Mouse (Mus musculus) left cerebral cortex, postnatal 10 days (tissue): ENCODE data around the gene Strip2. TPM values are rescaled to one million over a fixed set of nuclear protein-coding genes. Genes with fewer than 3 reads are reported as not detected.

Source experiments
- DNase-seq, 2 experiments: peaks; one replicate each; pipeline ENCODE4 v3.0.0; 2021 to 2022; ENCODE audit warnings: low spot score in 2 of 2, mixed read lengths in 1 of 2; ENCODE audit errors: extremely low spot score in 1 of 2
- intact Hi-C: fragments of 180-260 bp; cut with DNase I; formaldehyde crosslinking; loops from one replicate; pipeline ENCODE4 v1.15.1; 2025
- total RNA-seq, 2 experiments: library from RNA; stranded (reverse); gene quantifications; 2 replicates each; pipeline ENCODE4 v1.2.3; 2021

Strip2 gene
- 10 to 100 TPM in 1 of 2 experiments, 1 to 10 TPM in 1; 9.6 to 13.1 TPM for total RNA-seq

DNA sequence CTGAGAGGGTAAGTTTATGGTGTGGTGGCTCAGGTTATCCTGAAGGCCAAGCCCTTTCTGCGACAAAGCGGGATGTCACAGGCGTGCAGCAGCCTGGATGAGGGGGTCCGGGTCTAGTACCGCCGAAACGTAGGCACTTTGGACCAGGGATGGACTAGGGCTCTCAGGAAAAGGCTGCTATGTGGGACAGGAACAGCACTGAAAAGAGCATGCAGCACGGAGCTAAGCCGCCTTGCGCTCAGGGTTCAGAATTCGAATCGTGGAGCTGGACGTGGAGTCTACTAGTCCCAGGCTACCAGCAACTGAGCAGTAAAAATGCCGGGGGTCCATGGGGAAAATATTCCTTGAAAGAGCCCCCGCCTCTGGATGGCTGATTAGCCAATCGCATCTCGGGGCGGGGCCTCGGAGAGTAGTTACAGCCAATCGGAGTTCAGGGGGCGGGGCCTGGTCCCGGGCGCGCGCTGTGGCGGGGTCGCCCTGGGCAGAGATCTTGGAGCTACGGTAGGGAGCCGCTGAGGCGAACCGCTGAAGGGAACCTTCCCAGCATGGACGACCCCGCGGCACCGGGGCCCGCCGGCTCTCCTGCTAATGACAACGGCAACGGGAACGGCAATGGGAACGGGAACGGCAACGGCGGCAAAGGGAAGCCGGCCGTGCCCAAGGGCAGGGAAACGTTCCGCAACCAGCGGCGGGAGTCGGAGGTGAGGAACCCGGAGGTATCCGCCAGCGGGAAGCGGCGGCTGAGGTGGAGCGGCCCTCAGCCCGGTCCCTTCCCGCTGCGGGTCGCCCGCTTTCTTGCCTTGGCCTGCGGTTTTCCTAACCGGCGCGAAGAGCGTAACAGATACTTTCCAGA, at the start of gene Strip2:
Strip2 (plus strand) TSS at position 483 of the 853 bp plus-strand sequence.
- intact Hi-C loops, result loop anchor here (5.0 kb wide), 1 partner anchor 131 kb away; the partner anchor contains the start of gene Nrf1
- peak; percentile 88 to 96 for DNase-seq

DNA sequence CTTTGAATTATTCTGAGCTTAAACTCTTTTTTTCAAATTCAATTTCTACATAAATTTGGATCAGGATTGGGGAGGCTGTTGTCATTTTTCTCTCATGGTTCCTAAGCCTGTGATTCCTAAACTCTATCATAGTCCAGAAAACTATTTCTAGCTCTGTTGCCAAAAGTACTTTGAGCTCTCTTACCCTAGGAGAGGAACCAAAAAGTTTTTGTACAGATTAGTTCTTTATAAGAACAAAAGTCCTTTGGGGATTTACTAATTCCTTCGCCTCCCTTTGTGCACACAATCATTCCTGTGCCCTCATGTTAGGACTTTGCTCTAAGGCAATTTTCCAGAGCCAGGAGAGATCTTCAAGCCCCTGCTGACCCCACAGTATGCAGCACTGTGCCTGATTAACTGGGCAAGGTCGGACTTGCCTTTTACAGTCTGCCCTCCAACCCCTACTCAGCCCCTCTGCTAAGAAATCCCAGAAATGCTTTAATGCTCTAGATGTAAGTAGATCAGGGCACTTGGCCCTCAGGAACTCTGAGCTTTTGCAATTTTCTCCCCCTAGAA, 48.4 kb upstream of the Strip2 start:
- intact Hi-C loops, result no loop called here
- no peak for DNase-seq

DNA sequence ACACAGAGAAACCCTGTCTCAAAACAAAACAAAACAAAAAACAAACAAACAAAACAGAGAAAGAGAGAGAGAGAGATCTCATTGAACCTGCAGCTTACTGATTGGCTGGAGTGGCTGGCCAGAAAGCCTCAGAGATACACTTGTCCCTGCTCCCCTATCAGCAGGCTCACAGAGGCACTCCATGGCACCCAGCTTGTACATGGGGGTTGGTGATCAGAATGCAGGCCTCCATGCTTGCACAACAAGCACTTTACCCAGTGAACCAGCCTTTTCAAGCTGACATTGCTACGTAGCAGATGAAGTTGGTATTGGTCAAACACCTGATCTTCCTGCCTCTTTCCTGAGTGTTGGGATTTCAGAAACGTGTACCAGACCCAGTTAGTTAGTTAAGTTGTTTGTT, 43.2 kb upstream of the Strip2 start:
- DNase-seq, result no peak
- intact Hi-C loops, result no loop called here

DNA sequence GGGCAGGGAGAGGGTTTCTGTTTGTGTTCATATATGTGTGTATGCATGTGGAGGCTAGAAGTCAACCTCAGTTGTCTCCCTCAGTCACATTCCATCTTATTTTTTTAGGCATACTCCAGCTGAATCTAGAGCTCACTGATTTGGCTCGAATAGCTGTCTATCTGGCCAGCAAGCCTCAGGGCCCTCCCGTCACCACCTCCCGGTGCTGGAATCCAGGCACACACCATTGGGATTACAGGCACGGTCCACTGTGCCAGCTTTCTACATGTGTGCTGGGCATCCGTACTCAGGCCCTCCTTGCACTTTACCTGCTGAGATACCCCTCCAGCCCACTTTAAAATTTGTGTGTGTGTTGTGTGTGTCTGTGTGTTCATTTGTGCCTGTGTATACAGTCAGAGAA, 41.2 kb upstream of the Strip2 start:
- DNase-seq, result no peak
- intact Hi-C loops, result no loop called here

DNA sequence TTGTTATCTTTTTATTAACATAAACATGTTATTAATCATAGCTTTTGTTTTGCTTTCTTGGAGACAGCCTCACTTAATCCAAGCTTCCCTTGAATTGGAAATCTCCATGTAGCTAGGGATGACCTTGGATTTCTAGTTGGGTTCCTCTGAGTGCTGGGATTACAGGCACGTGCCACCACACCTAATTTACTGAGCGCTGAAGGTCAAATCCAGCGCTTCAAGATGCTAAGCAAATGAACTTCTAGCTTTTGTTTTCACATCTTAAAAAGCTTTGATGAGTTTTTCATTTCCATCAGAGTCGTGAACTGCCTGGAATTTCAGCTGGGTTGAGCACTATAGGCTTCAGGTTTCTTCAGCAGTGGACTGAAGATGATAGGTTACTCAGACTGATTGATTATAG, 40.0 kb upstream of the Strip2 start:
- intact Hi-C loops, result no loop called here
- DNase-seq, result no peak

DNA sequence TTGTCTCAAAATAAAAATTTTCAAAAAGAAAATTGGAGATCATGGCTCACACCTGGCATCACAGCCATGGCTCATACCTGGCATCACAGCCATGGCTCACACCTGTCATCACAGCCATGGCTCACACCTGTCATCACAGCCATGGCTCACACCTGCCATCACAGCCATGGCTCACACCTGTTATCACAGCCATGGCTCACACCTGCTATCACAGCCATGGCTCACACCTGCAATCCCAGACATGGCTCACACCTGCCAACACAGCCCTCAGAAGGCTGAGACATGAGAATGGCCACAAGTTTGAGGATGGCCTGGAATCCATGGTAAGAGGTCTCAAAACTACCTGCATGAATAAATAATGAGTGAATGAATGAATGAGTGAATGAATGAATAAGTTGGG, 37.2 kb upstream of the Strip2 start:
- DNase-seq, result no peak
- intact Hi-C loops, result no loop called here

DNA sequence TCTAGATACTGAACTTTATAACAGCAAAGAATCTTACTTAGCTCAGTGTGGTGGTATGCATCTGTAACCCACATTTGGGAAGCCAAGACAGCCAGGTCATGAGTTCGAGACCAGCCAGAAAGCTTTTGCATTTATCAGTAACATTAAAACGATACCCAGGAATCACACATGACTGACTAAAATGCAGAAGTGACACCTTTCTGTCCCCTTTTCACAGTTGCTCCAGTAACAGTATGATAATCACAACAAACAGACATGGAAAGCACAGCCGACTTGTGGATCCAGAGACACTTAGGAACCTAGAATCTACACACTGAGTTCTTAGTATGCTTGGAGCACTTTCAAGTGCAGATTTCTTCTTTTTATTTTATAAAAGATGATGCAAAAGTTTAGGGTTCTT, 36.0 kb upstream of the Strip2 start:
- no peak for DNase-seq
- intact Hi-C loops, result no loop called here

DNA sequence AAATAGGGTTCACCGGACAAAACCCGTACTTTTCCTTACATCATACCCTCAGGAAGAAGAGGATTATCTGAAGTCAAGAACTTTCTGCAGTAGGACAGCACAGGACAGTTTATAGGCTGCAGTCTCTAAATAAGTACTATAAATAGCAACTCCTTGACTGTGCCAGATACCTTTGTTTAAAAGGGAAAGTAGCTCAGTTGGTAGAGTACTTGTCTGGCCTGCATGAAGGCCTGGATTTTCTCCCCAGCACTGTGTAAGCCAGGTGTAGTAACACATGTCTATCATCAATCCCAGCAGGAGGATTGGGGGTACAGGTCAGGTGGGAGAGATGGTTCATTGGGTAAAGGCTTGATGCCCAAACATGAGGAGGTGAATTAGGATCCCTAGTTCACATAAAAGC, 34.9 kb upstream of the Strip2 start:
- intact Hi-C loops, result no loop called here
- DNase-seq, result no peak

DNA sequence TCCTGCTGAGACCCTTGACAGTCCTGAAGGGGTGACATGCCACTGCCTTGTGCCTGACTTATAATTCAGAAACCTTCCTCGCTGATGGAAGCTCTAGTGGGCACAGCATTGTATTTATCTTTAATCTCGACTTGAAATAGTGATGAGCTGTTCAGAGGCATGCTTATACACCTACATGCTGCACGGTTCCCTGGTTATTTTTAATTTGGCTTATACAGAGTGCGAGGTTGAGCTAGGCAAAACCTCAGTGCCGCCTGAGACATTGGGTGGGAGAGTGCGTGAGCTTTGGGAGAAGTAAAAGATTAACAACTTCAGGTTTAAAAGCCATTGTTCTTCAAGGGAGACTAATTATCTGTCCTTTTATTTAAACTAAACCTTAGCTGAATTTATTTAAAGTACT, 33.9 kb upstream of the Strip2 start:
- intact Hi-C loops, result no loop called here
- no peak for DNase-seq

DNA sequence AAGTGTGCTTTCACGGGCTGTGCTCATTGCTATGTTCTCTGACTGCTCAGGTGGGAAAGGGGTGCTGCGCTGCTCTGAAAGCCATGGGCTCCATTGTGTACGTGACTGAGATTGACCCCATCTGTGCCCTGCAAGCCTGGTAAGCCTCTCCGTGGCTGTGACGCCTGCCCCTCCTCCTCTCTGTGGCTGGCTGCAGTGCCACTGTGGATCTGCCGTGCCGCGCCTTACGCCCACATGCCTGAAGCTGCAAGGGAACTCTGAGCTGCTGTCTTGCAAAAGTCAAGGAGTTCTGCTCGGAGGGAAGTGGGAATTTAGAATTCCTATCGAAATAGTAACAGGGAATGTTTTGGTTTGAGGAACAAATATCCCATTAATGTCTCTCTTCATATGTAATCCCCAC, 25.7 kb upstream of the Strip2 start:
- DNase-seq, result peak in 1 of 2 experiments; percentile 32
- intact Hi-C loops, result no loop called here

DNA sequence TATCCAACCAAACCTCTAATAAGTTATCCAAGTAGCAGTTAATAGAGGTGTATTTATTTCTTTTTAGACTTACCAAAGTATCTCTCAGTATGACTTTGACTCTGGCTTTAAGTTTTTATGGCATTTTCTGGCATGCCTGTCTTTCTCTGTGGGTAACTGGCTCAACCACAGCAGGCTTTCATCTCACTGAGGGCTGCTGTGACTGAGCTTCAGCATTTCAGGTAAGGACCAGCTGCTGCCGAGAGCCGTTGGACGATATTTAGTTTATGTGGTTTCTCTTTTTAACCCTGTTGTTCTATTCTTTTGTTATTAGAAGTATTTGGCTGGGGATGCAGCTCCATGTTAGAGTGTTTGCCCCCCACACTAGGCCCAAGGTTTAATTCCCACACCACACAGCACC, 19.8 kb upstream of the Strip2 start:
- intact Hi-C loops, result no loop called here
- no peak for DNase-seq

DNA sequence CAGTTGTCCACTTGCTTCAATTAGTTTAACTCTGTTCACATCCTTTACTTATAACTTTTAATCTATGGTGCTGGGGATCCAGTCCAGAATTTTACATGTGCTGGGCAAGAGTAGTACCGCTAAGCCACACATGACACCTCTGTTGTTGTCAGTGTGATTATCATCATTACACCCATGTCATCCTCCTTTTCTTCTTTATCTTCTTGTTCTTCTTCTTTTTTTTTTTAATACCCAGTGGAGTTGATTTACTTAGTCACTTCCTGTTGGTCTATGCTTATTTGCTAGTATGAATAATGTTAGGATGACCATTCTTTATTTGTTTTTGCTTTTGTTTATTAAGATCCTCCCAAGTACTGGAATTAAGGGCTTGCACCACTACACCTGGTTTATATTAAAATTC, 15.4 kb upstream of the Strip2 start:
- no peak for DNase-seq
- intact Hi-C loops, result no loop called here

DNA sequence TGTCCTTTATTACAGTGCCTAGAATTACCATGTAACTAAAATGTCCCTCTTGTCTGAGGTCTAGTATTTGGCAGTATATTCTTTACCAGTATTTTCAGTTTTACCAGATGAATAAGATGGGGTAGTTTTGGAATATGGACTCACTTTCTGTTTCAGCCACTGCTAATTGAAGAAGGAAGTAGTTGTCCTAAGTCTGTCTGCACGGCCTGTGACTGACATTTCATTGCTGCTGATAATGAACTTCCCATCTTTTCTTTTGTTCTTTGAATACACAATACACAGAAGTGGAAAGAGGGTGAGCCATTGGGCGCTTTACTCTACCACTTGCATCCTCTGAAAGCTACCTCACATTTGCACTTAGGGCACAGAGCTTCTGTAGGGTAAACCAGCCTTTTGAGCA, 14.6 kb upstream of the Strip2 start:
- intact Hi-C loops, result no loop called here
- no peak for DNase-seq

DNA sequence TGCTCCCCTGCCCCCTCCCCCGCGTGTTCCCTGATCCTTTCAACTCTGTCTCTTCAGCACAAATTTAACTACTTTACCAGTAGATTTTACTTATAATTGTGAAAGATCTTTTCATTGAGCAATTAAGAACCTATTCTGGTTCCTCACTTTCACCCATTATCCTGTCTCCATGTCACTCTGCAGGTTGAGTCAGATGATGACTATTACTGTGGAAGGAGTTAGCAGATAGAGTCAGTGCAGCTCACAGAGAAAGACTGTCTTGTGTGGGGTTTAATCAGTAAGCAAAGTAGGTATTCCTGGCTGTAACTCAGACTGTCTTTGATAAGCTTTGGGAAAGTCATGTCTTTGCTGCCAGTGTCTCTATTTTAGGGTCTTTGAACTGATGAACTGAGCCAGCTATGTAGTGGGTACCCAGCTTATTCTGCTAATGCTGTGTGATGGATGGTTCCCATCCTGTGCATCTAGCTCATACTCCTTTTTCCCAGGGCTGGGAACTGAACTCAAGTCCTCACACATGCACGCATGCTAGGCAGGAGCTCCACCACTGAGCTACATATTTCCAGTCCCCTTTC, 13.4 kb upstream of the Strip2 start:
- no peak for DNase-seq
- intact Hi-C loops, result no loop called here

DNA sequence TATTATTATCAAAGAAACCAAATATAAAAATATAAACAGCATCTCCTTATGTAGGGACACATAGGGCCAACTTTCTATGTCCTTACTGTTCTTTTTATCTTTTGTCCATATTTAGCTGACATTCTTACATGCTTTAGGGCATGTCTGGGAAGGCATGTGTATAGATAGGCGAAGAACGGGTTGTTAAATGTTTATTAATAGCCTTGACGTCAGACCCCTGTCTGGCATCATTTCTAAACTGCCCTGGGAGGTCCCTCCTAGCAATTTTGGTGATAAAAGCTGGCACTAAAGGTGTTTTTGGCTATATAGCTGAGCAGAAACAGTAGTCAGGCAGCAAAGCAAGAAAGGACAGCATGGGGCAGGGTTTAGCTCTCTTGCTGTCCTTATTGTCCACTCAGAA, 12.5 kb upstream of the Strip2 start:
- DNase-seq, result no peak

DNA sequence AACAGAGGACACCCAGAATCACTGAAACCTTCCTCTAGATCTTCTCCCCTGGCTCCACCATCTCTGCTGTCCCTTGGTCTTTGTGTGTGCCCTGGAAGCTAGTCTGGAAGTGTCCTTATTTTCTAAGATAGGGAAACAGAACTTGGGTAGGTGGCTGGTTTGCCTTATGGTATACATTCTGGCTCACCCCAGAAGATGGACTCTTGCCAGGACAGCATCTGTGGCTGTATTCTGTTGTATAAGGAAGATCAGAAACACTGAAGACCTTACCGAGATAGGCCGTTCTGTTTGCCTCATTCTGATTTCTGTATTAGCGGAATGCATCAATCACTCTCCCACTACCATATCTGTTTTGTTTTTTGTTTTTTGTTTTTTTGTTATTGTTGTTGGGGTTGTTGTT, 6.2 kb upstream of the Strip2 start:
- intact Hi-C loops, result no loop called here
- no peak for DNase-seq

More for the DNA sequence above, 12.5 kb upstream of the Strip2 start:
- intact Hi-C loops, result no loop called here

DNA sequence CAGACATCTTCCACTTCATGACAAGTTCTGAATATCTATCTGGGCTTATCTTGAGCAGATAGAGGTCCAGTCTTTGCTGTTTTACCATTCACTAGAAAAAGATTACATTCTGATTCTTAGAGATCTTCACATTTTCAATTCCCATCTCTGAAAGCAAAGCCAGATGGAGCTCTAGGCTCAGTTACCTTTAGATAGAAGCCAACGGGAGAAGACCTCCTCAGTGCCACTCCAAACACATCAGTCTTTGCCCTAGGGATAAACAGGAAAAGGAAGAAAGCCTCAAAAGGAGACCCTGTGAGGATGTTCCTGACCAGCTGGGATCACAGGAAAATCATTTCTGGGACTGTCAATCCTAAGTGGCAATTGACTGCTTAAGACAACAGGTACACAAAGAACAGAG, 3.1 kb upstream of the Strip2 start:
- DNase-seq, result no peak
- intact Hi-C loops, result no loop called here

DNA sequence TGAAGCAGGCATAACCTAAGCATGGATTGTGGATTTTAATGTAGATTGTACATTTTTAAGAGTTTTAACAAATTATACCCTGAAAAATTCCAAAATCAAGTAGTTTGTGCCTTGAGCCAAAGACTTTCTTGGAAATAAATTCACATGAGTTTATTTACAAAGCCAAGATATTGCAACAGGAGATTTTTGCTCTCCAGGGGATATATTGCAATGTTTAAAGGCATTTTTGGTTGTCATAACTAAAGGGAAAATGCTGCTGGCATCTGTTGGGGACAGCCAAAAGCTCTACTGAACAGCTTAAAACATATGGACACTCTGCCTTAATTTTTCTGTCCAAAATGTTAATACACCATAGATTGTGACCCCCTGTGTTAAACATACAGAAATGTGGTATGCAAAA, 2.7 kb upstream of the Strip2 start:
- intact Hi-C loops, result no loop called here
- DNase-seq, result no peak

DNA sequence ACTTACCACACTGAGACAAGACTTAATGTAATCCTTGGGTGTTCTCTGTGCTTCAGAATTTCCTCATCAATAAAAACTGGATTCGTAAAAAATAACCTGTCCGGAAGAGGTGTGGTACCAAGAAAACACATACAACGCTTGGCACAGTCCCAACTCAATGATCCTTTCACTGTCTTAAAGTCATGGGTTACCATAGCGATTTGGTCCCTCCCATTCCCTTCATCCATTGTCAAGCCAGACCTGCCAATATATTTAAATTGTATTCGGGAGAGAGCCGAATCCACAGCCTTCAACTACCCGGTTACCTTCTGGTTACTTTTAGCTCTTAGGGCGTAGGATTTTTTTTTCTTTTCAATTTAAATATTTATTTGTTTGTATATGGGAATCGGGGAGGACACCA, 976 bp upstream of the Strip2 start:
- intact Hi-C loops, result loop anchor here (5.0 kb wide), 1 partner anchor 131 kb away; the partner anchor contains the start of gene Nrf1
- DNase-seq, result no peak

DNA sequence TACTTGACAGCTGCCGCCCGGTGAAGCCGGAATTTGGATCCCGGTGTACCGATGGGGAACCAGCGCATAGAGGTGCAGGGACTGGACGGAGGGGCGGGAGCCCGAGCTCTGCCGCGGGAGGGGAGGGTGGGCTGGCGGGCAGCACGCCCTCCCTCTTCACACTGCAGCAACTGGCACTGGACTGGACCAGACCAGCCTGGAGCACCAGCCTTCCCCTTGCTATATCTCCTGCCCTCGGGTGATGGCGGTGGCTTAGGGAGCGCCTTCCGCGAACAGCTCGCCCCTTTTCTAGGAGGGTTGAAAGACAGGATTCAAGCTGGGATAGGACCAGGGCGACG, 540 bp downstream of the Strip2 start:
- intact Hi-C loops, result loop anchor here (5.0 kb wide), 1 partner anchor 130 kb away; the partner anchor contains the start of gene Nrf1
- DNase-seq, result no peak
